Mouse (Mus musculus) layer of hippocampus, postnatal 14 days (tissue): Measurements from ENCODE around the gene Fancc. TPM values are rescaled to one million over a fixed set of nuclear protein-coding genes. Genes with fewer than 3 reads are reported as not detected.
A peak's percentile ranks its signal among the peaks of the same experiment; 100 is the strongest.
"Not testable (repeated sequence)": the region's sequence is repeated elsewhere in the genome, so short reads cannot be mapped to it uniquely, and the experiment has no call there.

Experiments used
- DNase-seq, 2 experiments: peaks; one replicate each; pipeline ENCODE4 v3.0.0; 2021 to 2022; ENCODE audit warnings: low spot score in 2 of 2, mixed read lengths in 1 of 2
- total RNA-seq, 2 experiments: library from RNA; stranded (reverse); gene quantifications; 2 replicates each; pipeline ENCODE4 v1.2.3; 2021

Gene Fancc
- total RNA-seq, 2 experiments from 2014 or later = 7.1 to 7.7 TPM

- DNase-seq = no peak
Measured at GRCm38 (mm10) chr13:63322756-63323155, 174.3 kb downstream of the Fancc start.

- no peak for DNase-seq
Measured at GRCm38 (mm10) chr13:63321689-63322088, 175.4 kb downstream of the Fancc start.

- no peak for DNase-seq
Measured at GRCm38 (mm10) chr13:63319814-63320213, 177.3 kb downstream of the Fancc start.

- DNase-seq = no peak
Measured at GRCm38 (mm10) chr13:63317681-63318104, 179.4 kb downstream of the Fancc start.

GRCm38 (mm10) chr13:63316407-63316806 lies 180.7 kb downstream of the Fancc start:
- no peak for DNase-seq

GRCm38 (mm10) chr13:63315777-63316176 lies 181.3 kb downstream of the Fancc start:
- DNase-seq = no peak

GRCm38 (mm10) chr13:63315111-63315510 lies 182.0 kb downstream of the Fancc start:
- not testable (repeated sequence) for DNase-seq

GRCm38 (mm10) chr13:63314608-63314920 lies 182.5 kb downstream of the Fancc start:
- DNase-seq = no peak

GRCm38 (mm10) chr13:63313748-63314607 lies 183.1 kb downstream of the Fancc start:
- DNase-seq = no peak

- no peak for DNase-seq
Measured at GRCm38 (mm10) chr13:63313247-63313646, 183.8 kb downstream of the Fancc start.

GRCm38 (mm10) chr13:63311156-63311555 lies 185.9 kb downstream of the Fancc start:
- DNase-seq = no peak

GRCm38 (mm10) chr13:63309563-63309962 lies 187.5 kb downstream of the Fancc start:
- no peak for DNase-seq

GRCm38 (mm10) chr13:63306768-63307167 lies 190.3 kb downstream of the Fancc start:
- DNase-seq = peak in 1 of 2 experiments; percentile 78

- peak in 1 of 2 experiments; percentile 42 for DNase-seq
Measured at GRCm38 (mm10) chr13:63305160-63306011, 191.7 kb downstream of the Fancc start.

- no peak for DNase-seq
Measured at GRCm38 (mm10) chr13:63304799-63305159, 192.3 kb downstream of the Fancc start.

GRCm38 (mm10) chr13:63304124-63304792 lies 192.8 kb downstream of the Fancc start:
- no peak for DNase-seq

GRCm38 (mm10) chr13:63302381-63302780 lies 194.7 kb downstream of the Fancc start:
- no peak for DNase-seq

GRCm38 (mm10) chr13:63301764-63302209 lies 195.3 kb downstream of the Fancc start:
- DNase-seq = peak in 1 of 2 experiments; percentile 58

- DNase-seq = no peak
Measured at GRCm38 (mm10) chr13:63300929-63301328, 196.1 kb downstream of the Fancc start.

GRCm38 (mm10) chr13:63298931-63299330 lies 198.1 kb downstream of the Fancc start:
- DNase-seq = no peak

GRCm38 (mm10) chr13:63297933-63298332 lies 199.1 kb downstream of the Fancc start:
- no peak for DNase-seq
